Mouse (Mus musculus): ENCODE results near the gene Alpk1. TPM values are rescaled to one million over a fixed set of nuclear protein-coding genes. Genes with fewer than 3 reads are reported as not detected.

Gene Alpk1
- polyA plus RNA-seq, 1 experiment from 2014 or later, result 0.85 TPM

GRCm38 (mm10) chr3:127651742-127652653 is 128.3 kb downstream of the Alpk1 start:
- Histone ChIP-seq H3K36me3 (ENCODE audit: control insufficient read depth, insufficient read depth) (no peaks in the 10 kb centered on the region), H3K9me3 (ENCODE audit: control insufficient read depth) (no peaks in the 10 kb centered on the region), H3K4me2 (replicated peaks; ENCODE audit: low read depth) (no peak overlapping the region), H3K27ac (ENCODE audit: low read depth, low read length) (no peak overlapping the region), H3K4me3 (ENCODE audit: low read depth, low read length) (no peak overlapping the region), H3K27me3 (replicated peaks; ENCODE audit: control insufficient read depth, insufficient read depth, low read length) (peaks cover 2% of the 10 kb centered on the region; the same call in 1 of the 2 replicates), H3K4me1 (replicated peaks; ENCODE audit: control insufficient read depth, insufficient read depth, low read length) (no peaks in the 10 kb centered on the region), H3K9ac (ENCODE audit: low read depth, low read length) (no peak overlapping the region)
- no peak for ATAC-seq
- 62% methylated on average over 7 of the region's 7 CpGs for WGBS
- no peak for TF ChIP-seq CTCF (IDR thresholded peaks at IDR 0.05; ENCODE audit: low read depth)

GRCm38 (mm10) chr3:127646156-127646825 is 134.0 kb downstream of the Alpk1 start:
- H3K4me2 ChIP-seq (replicated peaks; ENCODE audit: low read depth), result no peak overlapping the region
- WGBS, result 47% methylated on average over 18 of the region's 18 CpGs
- ATAC-seq, result no peak

GRCm38 (mm10) chr3:127642211-127642610 is 138.1 kb downstream of the Alpk1 start:
- Histone ChIP-seq H3K36me3 (ENCODE audit: control insufficient read depth, insufficient read depth) (no peaks in the 10 kb centered on the region), H3K27ac (ENCODE audit: low read depth, low read length) (no peak overlapping the region), H3K4me1 (replicated peaks; ENCODE audit: control insufficient read depth, insufficient read depth, low read length) (no peaks in the 10 kb centered on the region), H3K4me3 (ENCODE audit: low read depth, low read length) (no peak overlapping the region), H3K9ac (ENCODE audit: low read depth, low read length) (no peak overlapping the region), H3K9me3 (ENCODE audit: control insufficient read depth) (no peaks in the 10 kb centered on the region), H3K27me3 (replicated peaks; ENCODE audit: control insufficient read depth, insufficient read depth, low read length) (peaks cover 90% of the 10 kb centered on the region), H3K4me2 (replicated peaks; ENCODE audit: low read depth) (no peak overlapping the region)
- TF ChIP-seq CTCF (IDR thresholded peaks at IDR 0.05; ENCODE audit: low read depth), result no peak
- no peak for ATAC-seq
- WGBS, result 9% methylated on average over 5 of the region's 5 CpGs

More at GRCm38 (mm10) chr3:127646156-127646825, 134.0 kb downstream of the Alpk1 start:
- H3K4me1 ChIP-seq (replicated peaks; ENCODE audit: control insufficient read depth, insufficient read depth, low read length), result no peaks in the 10 kb centered on the region
- no peak overlapping the region for H3K27ac ChIP-seq (ENCODE audit: low read depth, low read length)
- H3K9ac ChIP-seq (ENCODE audit: low read depth, low read length), result no peak overlapping the region
- H3K4me3 ChIP-seq (ENCODE audit: low read depth, low read length), result no peak overlapping the region
- TF ChIP-seq CTCF (IDR thresholded peaks at IDR 0.05; ENCODE audit: low read depth), result no peak
- H3K9me3 ChIP-seq (ENCODE audit: control insufficient read depth), result no peaks in the 10 kb centered on the region
- no peaks in the 10 kb centered on the region for H3K36me3 ChIP-seq (ENCODE audit: control insufficient read depth, insufficient read depth)
- H3K27me3 ChIP-seq (replicated peaks; ENCODE audit: control insufficient read depth, insufficient read depth, low read length), result peaks cover 52% of the 10 kb centered on the region

- Histone ChIP-seq H3K9ac (ENCODE audit: low read depth, low read length) (no peak overlapping the region), H3K4me1 (replicated peaks; ENCODE audit: control insufficient read depth, insufficient read depth, low read length) (no peaks in the 10 kb centered on the region), H3K4me3 (ENCODE audit: low read depth, low read length) (peak overlapping the region; percentile 7; the same call in 1 of the 2 replicates), H3K36me3 (ENCODE audit: control insufficient read depth, insufficient read depth) (no peaks in the 10 kb centered on the region), H3K27ac (ENCODE audit: low read depth, low read length) (no peak overlapping the region), H3K9me3 (ENCODE audit: control insufficient read depth) (no peaks in the 10 kb centered on the region), H3K4me2 (replicated peaks; ENCODE audit: low read depth) (no peak overlapping the region; the same call in 1 of the 2 replicates), H3K27me3 (replicated peaks; ENCODE audit: control insufficient read depth, insufficient read depth, low read length) (peaks cover 89% of the 10 kb centered on the region)
- no peak for ATAC-seq
- WGBS, result 3% methylated on average over 37 of the region's 37 CpGs
- no peak for TF ChIP-seq CTCF (IDR thresholded peaks at IDR 0.05; ENCODE audit: low read depth)
These were observed 139.3 kb downstream of the Alpk1 start for GRCm38 (mm10) chr3:127640762-127641700.

GRCm38 (mm10) chr3:127639875-127640761 is 140.2 kb downstream of the Alpk1 start:
- peaks cover 88% of the 10 kb centered on the region for H3K27me3 ChIP-seq (replicated peaks; ENCODE audit: control insufficient read depth, insufficient read depth, low read length)
- TF ChIP-seq CTCF (IDR thresholded peaks at IDR 0.05; ENCODE audit: low read depth), result peak; percentile 70
- no peak overlapping the region; the same call in 1 of the 2 replicates for H3K4me3 ChIP-seq (ENCODE audit: low read depth, low read length)
- H3K4me2 ChIP-seq (replicated peaks; ENCODE audit: low read depth), result no peak overlapping the region
- H3K9me3 ChIP-seq (ENCODE audit: control insufficient read depth), result no peaks in the 10 kb centered on the region
- H3K27ac ChIP-seq (ENCODE audit: low read depth, low read length), result no peak overlapping the region
- ATAC-seq, result peak; percentile 41; the same call in 1 of the 2 replicates
- H3K36me3 ChIP-seq (ENCODE audit: control insufficient read depth, insufficient read depth), result no peaks in the 10 kb centered on the region
- no peak overlapping the region for H3K9ac ChIP-seq (ENCODE audit: low read depth, low read length)
- WGBS, result 3% methylated on average over 36 of the region's 36 CpGs
- no peaks in the 10 kb centered on the region for H3K4me1 ChIP-seq (replicated peaks; ENCODE audit: control insufficient read depth, insufficient read depth, low read length)

Data from intestine, postnatal 0 days (tissue).